Mouse (Mus musculus): Measurements from ENCODE around the gene Magi1. TPM values are rescaled to one million over a fixed set of nuclear protein-coding genes. Genes with fewer than 3 reads are reported as not detected.
"Not testable (repeated sequence)": the region's sequence is repeated elsewhere in the genome, so short reads cannot be mapped to it uniquely, and the experiment has no call there.

The Magi1 gene
- polyA plus RNA-seq, 1 experiment from 2014 or later = 9.8 TPM

DNA sequence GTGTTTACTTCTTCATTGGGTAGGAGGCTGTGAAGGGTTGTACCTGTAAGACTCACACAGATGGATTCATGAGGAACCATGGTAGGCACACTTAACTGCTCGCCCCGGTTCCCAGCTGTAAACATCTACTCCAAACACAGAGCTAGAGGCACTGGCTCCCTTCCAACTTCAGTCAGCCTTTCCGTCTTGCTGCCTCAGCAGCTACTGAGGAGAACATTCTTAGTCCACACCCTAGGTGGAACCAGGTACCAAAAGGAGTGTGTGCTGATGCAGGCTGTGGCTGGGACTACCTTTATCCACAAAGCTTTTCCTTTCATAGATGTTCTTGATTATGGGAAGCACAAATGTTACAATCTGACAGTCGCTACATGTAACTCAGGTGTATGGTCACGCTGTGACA lies 585.8 kb downstream of the Magi1 start:
- H3K9me3 ChIP-seq = no peaks in the 10 kb centered on the region
- WGBS = 52% methylated on average over 5 of the region's 5 CpGs
- H3K27me3 ChIP-seq (replicated peaks) = no peaks in the 10 kb centered on the region
- ATAC-seq (ENCODE audit: insufficient read depth, low FRiP score, low read depth) = no peak
- H3K4me1 ChIP-seq = no peaks in the 10 kb centered on the region
- H3K4me2 ChIP-seq = no peak overlapping the region
- H3K36me3 ChIP-seq = no peaks in the 10 kb centered on the region
- H3K27ac ChIP-seq = no peak overlapping the region
- no peak overlapping the region for H3K4me3 ChIP-seq (replicated peaks)
- no peak overlapping the region for H3K9ac ChIP-seq

GRCm38 (mm10) chr6:93678766-93679165 lies 605.0 kb downstream of the Magi1 start:
- Histone ChIP-seq H3K4me1 (no peaks in the 10 kb centered on the region), H3K9me3 (no peaks in the 10 kb centered on the region), H3K27ac (no peak overlapping the region), H3K9ac (no peak overlapping the region), H3K36me3 (0 out of 2 replicates have a peak, but pooled peaks cover 3% of the 10 kb centered on the region), H3K4me2 (no peak overlapping the region), H3K4me3 (replicated peaks) (no peak overlapping the region), H3K27me3 (replicated peaks) (no peaks in the 10 kb centered on the region)
- ATAC-seq (ENCODE audit: insufficient read depth, low FRiP score, low read depth) = no peak
- WGBS = 73% methylated on average over 17 of the region's 17 CpGs

GRCm38 (mm10) chr6:93666731-93667130 lies 617.0 kb downstream of the Magi1 start:
- ATAC-seq (ENCODE audit: insufficient read depth, low FRiP score, low read depth) = no peak
- no peak overlapping the region for H3K4me2 ChIP-seq
- no peak overlapping the region for H3K4me3 ChIP-seq (replicated peaks)
- no peak overlapping the region for H3K27ac ChIP-seq
- H3K9ac ChIP-seq = no peak overlapping the region
- no peaks in the 10 kb centered on the region for H3K27me3 ChIP-seq (replicated peaks)
- no peaks in the 10 kb centered on the region for H3K9me3 ChIP-seq
- no peaks in the 10 kb centered on the region for H3K4me1 ChIP-seq
- H3K36me3 ChIP-seq = no peaks in the 10 kb centered on the region
- WGBS = 46% methylated on average over 2 of the region's 2 CpGs

DNA sequence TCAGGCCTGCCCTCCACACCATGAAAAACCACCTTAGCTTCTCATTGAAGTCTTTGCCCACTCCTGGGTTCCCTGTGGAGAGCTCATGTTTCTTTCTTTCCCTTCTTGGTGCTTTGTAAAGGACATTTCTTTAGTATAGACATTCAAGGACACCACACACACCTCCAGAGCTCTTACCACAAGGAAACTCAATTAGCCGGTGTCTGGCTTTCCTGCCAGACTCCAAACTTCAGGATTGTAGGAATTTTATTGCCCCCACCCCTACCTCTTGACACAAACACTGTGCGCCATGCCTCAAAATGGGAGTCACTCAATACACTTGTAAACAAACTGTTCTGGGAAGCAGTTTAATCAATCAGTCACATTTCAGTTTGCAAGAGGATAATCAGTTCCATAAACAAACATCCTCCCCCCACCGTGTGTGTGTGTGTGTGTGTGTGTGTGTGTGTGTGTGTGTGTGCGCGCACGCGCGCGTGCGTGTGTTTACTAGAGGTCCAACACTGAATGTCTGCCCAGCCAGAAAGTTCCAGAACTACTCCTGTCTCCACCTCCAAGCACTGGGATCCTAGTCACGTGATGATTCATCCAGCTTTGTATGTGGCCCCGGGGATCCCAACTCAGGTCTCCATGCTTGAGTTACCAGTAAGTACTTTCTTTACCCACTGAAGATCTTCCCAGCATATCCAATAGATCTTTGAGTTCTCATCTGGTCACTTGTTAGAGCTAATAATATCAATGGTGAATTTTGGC lies 618.5 kb downstream of the Magi1 start:
- Histone ChIP-seq H3K9me3 (no peaks in the 10 kb centered on the region), H3K4me2 (no peak overlapping the region), H3K9ac (no peak overlapping the region), H3K4me3 (replicated peaks) (no peak overlapping the region), H3K27ac (no peak overlapping the region), H3K27me3 (replicated peaks) (no peaks in the 10 kb centered on the region), H3K36me3 (no peaks in the 10 kb centered on the region), H3K4me1 (no peaks in the 10 kb centered on the region)
- 81% methylated on average over 12 of the region's 12 CpGs for WGBS
- ATAC-seq (ENCODE audit: insufficient read depth, low FRiP score, low read depth) = no peak

- H3K4me3 ChIP-seq (replicated peaks) = no peak overlapping the region
- no peaks in the 10 kb centered on the region for H3K4me1 ChIP-seq
- no peak overlapping the region for H3K27ac ChIP-seq
- no peak overlapping the region for H3K9ac ChIP-seq
- H3K36me3 ChIP-seq = no peaks in the 10 kb centered on the region
- H3K27me3 ChIP-seq (replicated peaks) = no peaks in the 10 kb centered on the region
- ATAC-seq (ENCODE audit: insufficient read depth, low FRiP score, low read depth) = no peak
- WGBS = 58% methylated on average over 1 of the region's 1 CpGs
- H3K4me2 ChIP-seq = no peak overlapping the region
- no peaks in the 10 kb centered on the region for H3K9me3 ChIP-seq
These were observed 622.6 kb downstream of the Magi1 start for GRCm38 (mm10) chr6:93661139-93661538.

DNA sequence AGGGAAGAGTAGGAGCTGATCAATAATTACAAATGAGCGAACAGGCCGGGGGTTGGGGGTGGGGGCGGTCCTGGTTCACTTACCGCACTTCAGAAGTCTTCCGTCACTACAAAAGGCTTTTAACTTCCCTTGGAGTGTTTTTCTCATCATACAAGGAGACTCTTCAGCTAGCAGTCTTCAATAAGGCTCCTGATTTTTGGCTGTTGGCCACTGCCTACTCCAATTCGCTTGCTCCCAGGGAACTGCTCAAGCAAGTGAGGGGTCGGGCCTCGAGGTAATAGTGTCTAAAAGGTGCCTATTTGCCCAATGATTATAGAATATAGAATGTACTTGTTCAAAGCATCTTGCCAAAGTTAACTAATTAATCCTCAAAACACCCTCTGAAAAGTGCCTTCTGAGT lies 624.2 kb downstream of the Magi1 start:
- no peak for ATAC-seq (ENCODE audit: insufficient read depth, low FRiP score, low read depth)
- 64% methylated on average over 8 of the region's 8 CpGs for WGBS
- Histone ChIP-seq H3K9me3 (no peaks in the 10 kb centered on the region), H3K27ac (no peak overlapping the region), H3K4me1 (no peaks in the 10 kb centered on the region), H3K9ac (no peak overlapping the region), H3K27me3 (replicated peaks) (no peaks in the 10 kb centered on the region), H3K36me3 (no peaks in the 10 kb centered on the region), H3K4me2 (no peak overlapping the region), H3K4me3 (replicated peaks) (no peak overlapping the region)

DNA sequence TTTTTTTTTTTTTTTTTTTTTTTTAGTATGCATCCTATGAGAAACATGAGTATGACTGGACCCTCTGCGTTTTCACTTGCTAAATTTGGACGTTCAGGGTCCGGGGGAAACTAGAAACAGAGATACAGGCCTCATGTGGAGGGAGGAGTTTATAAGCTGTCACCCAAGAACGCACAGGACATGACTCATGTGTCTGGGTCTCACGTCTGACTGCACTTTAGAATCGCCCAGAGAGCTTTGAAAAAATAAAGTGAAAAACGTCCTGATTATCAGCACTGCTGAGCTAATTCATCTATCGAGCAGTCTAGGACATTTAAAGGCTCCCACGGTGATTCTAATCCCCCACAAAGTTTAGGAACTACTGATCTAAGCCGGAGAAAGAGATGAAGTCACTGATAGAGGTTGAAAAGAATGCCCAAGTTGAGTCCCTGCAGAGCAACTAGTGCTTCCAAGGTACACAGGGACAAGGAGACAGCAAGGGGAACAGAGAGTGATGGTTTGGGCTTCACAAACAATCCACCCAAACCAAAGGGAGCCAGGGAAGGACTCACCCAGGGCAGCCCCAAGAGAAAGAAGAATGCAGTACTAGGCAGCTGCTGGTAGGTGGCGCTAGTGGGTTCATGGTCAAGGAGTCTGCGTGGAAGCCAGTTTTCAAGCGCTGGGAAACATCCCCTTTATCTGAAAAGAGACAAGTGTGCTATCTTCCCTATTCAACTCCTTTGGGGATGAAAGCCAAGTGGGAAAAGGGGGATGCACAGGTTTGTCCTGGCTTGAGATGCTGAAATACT lies 626.3 kb downstream of the Magi1 start:
- ATAC-seq (ENCODE audit: insufficient read depth, low FRiP score, low read depth) = no peak
- Histone ChIP-seq H3K9me3 (no peaks in the 10 kb centered on the region), H3K27ac (no peak overlapping the region), H3K9ac (no peak overlapping the region), H3K4me2 (no peak overlapping the region), H3K36me3 (no peaks in the 10 kb centered on the region), H3K4me3 (replicated peaks) (no peak overlapping the region), H3K27me3 (replicated peaks) (no peaks in the 10 kb centered on the region), H3K4me1 (no peaks in the 10 kb centered on the region)
- WGBS = 21% methylated on average over 13 of the region's 13 CpGs

GRCm38 (mm10) chr6:93648581-93649230 lies 635.0 kb downstream of the Magi1 start:
- peak; percentile 50; the same call in 1 of the 2 replicates for ATAC-seq (ENCODE audit: insufficient read depth, low FRiP score, low read depth)
- Histone ChIP-seq H3K4me1 (no peaks in the 10 kb centered on the region), H3K27me3 (replicated peaks) (no peaks in the 10 kb centered on the region), H3K9me3 (no peaks in the 10 kb centered on the region), H3K4me2 (no peak overlapping the region), H3K9ac (no peak overlapping the region), H3K27ac (no peak overlapping the region), H3K36me3 (no peaks in the 10 kb centered on the region), H3K4me3 (replicated peaks) (no peak overlapping the region)
- WGBS = 66% methylated on average over 8 of the region's 8 CpGs

DNA sequence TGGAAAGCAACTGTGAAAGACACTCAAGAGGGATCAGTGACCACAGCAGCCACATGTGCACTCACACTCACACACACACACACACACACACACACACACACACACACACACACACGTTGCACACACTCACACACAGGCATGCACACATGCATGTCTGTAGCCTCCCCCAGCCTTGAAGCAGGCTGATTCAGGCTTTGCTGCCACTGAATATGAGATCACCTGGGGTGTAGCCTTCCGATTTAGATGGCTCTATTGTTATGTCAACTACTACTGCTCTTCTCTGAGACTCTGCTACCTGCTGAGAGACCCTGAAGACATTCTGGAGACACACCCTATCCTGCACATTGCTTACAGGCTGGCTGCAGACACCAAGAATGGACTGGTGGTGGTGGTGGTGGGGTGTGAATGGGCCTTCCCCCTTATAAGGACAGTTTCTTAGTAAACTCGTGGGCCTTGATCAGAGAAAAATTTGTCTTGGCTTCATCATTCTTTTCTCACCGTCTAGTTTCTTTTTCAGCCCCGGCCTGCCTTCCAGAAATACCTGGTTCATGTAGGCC lies 653.9 kb downstream of the Magi1 start:
- H3K27me3 ChIP-seq (replicated peaks); H3K4me1 ChIP-seq; H3K9me3 ChIP-seq; H3K4me2 ChIP-seq; ATAC-seq (ENCODE audit: insufficient read depth, low FRiP score, low read depth); H3K9ac ChIP-seq; H3K36me3 ChIP-seq; H3K27ac ChIP-seq; H3K4me3 ChIP-seq (replicated peaks): not testable (repeated sequence)
- WGBS = 72% methylated on average over 5 of the region's 5 CpGs

GRCm38 (mm10) chr6:93627200-93627599 lies 656.5 kb downstream of the Magi1 start:
- no peak overlapping the region for H3K9ac ChIP-seq
- H3K4me1 ChIP-seq = no peaks in the 10 kb centered on the region
- H3K4me2 ChIP-seq = no peak overlapping the region
- H3K27ac ChIP-seq = no peak overlapping the region
- 83% methylated on average over 5 of the region's 5 CpGs for WGBS
- H3K9me3 ChIP-seq = no peaks in the 10 kb centered on the region
- H3K36me3 ChIP-seq = no peaks in the 10 kb centered on the region
- ATAC-seq (ENCODE audit: insufficient read depth, low FRiP score, low read depth) = no peak
- no peak overlapping the region for H3K4me3 ChIP-seq (replicated peaks)
- H3K27me3 ChIP-seq (replicated peaks) = no peaks in the 10 kb centered on the region
